Comparison of ENCODE assay signal across 27 mouse cellular contexts in the genomic region with DNA sequence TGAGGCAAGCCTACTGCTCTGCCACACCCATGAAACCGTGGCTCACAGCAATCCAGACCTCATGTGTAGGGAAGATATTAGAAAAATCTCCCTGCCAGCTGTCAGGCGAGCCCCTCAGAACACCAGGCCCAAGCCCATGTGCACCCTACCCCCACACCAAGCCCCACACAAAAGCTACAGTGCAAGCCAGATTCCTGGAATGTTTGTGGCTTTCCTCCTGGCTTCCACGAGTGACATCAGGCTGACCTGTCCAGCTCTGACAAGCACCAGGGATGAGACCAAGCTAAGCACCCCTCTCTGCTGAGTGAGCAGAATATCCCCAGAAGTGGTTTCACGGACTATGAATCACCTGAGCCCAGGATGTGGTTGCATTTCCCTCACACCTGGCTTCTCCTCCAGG. TPM values are rescaled to one million over a fixed set of nuclear protein-coding genes. Genes with fewer than 3 reads are reported as not detected.
DNase-seq lines count a peak whose midpoint lies in the region; ATAC-seq lines count a peak whose summit lies in the region.
"Had no signal": no experiment of that assay in that cellular context is flagged by ENCODE, and none has a peak within 500 bp of the region (broad histone marks: within the 10 kb centered on the region; RNA-seq: fewer than 3 reads in every experiment).

No protein-coding gene starts in this region.

- H3K4me1 ChIP-seq in heart, embryonic 10.5 days, result peaks cover 14% of the 10 kb centered on the region
- H3K4me1 ChIP-seq: forebrain, embryonic 12.5 days; forebrain, embryonic 15.5 days had no signal

- no peak overlapping the region for H3K27ac ChIP-seq in heart, embryonic 10.5 days
- H3K27ac ChIP-seq: embryonic facial prominence, embryonic 12.5 days; embryonic facial prominence, embryonic 15.5 days; forebrain, embryonic 12.5 days; forebrain, embryonic 15.5 days; gastrocnemius, adult 2 months; heart, adult 2 months; hindbrain, embryonic 14.5 days; hindbrain, postnatal 0 days had no signal

- ATAC-seq in megakaryocyte-erythroid progenitor cell, adult 5-6 weeks (replicated peaks; ENCODE audit: low FRiP score, low TSS enrichment, poor library complexity, severe bottlenecking), result 0 out of 2 replicates have a peak, but pooled peaks have one; percentile 10
- ATAC-seq: forebrain, embryonic 15.5 days; hindbrain, postnatal 0 days; inflammation-experienced regulatory T-cells, adult 6 months had no signal

- H3K4me3 ChIP-seq in heart, embryonic 10.5 days, result no peak overlapping the region
- H3K4me3 ChIP-seq: embryonic facial prominence, embryonic 12.5 days; embryonic facial prominence, embryonic 15.5 days; forebrain, embryonic 12.5 days; forebrain, embryonic 15.5 days; gastrocnemius, adult 2 months; heart, adult 2 months had no signal

- intact Hi-C loops in heart, postnatal 10 days (cut with DNase I), result no loop called here

- H3K9me3 ChIP-seq in heart, embryonic 10.5 days, result no peaks in the 10 kb centered on the region
- H3K9me3 ChIP-seq: embryonic facial prominence, embryonic 12.5 days; embryonic facial prominence, embryonic 15.5 days; forebrain, embryonic 15.5 days had no signal

- 24% methylated on average over 4 of the region's 4 CpGs for WGBS in heart, embryonic 10.5 days

- DNase-seq in heart, embryonic 10.5 days (ENCODE audit: low spot score), result peak; percentile 75
- DNase-seq in heart, postnatal 10 days, result no peak
- DNase-seq in 3T3-L1 (ENCODE audit: low read depth, low spot score), result peak; percentile 89
- DNase-seq in Muller cell, postnatal 12 days (ENCODE audit: inconsistent ontology term), result peak; percentile 85
- no peak for DNase-seq in gastrocnemius, adult 18-20 months (ENCODE audit: low spot score)
- no peak for DNase-seq in kidney, postnatal 25 days
- DNase-seq: adrenal gland, postnatal 10 days; adrenal gland, postnatal 36 days; B cell, adult 2 months; cerebellum, adult 18-20 months; cerebellum, adult 9-10 months; cerebellum, postnatal 14 days; gastrocnemius, adult 2 months; gastrocnemius, postnatal 25 days; heart, adult 2 months; heart, postnatal 4 days; kidney, adult 11 months; kidney, adult 8-10 months had no signal

- no peaks in the 10 kb centered on the region for H3K36me3 ChIP-seq in heart, embryonic 10.5 days
- H3K36me3 ChIP-seq: embryonic facial prominence, embryonic 12.5 days; embryonic facial prominence, embryonic 15.5 days; forebrain, embryonic 12.5 days; forebrain, embryonic 15.5 days had no signal

- no peaks in the 10 kb centered on the region for H3K27me3 ChIP-seq in heart, embryonic 10.5 days (ENCODE audit: insufficient read depth, poor library complexity, severe bottlenecking)
- H3K27me3 ChIP-seq: embryonic facial prominence, embryonic 12.5 days; embryonic facial prominence, embryonic 15.5 days; forebrain, embryonic 12.5 days; forebrain, embryonic 15.5 days had no signal

RNA-seq across cellular contexts. Expression of gene Tgfa, which starts 46.0 kb away (rescaled TPM):
- polyA plus RNA-seq in heart, embryonic 10.5 days (2016; fragmentation: Nextera tagmentation; extraction: Ambion mirVana), result 3.2 and 3.7 TPM in 2 replicates
- 1 to 10 TPM; 1.5 to 2.1 TPM for total RNA-seq in heart, postnatal 10 days (2021)
- 0.81 and 3.9 TPM in 2 replicates for total RNA-seq in megakaryocyte-erythroid progenitor cell, adult 5-6 weeks (2014; fragmentation: Nextera tagmentation)
- 0.38 and 2.3 TPM in 2 replicates for total RNA-seq in megakaryocyte-erythroid progenitor cell, adult 5-6 weeks (2017)
- under 1 TPM; 0.27 to 0.36 TPM for total RNA-seq in gastrocnemius, adult 18-20 months (2021)
- total RNA-seq: CH12.LX had no signal

Comparison
In these comparisons a context has a peak if more than half of its experiments do, and no peak if none do; other contexts are left out.
1. DNase-seq: peak in heart, embryonic 10.5 days (single experiment), 3T3-L1 (single experiment) and Muller cell, postnatal 12 days (single experiment); none in heart, postnatal 10 days (0 of 2), gastrocnemius, adult 18-20 months (single experiment) and kidney, postnatal 25 days (0 of 2).